Mouse (Mus musculus): ENCODE data around the gene Gm43951. TPM values are rescaled to one million over a fixed set of nuclear protein-coding genes. Genes with fewer than 3 reads are reported as not detected.

Gm43951 gene
- total RNA-seq, 2 experiments from 2014 or later, result 0.25 to 0.26 TPM

Other genes starting within 250 kb of the Gm43951 start
- under 1 TPM; 0.15 to 0.17 TPM for gene Aipl1, start 169.3 kb downstream of the Gm43951 start, total RNA-seq (2021)
- gene Pimreg, start 164.8 kb downstream of the Gm43951 start, total RNA-seq (2021), result 10 to 100 TPM; 14.3 to 17.7 TPM
- gene Pitpnm3, start 71.1 kb downstream of the Gm43951 start, total RNA-seq (2021), result 1 to 10 TPM; 1.3 to 2.1 TPM
- 1 to 10 TPM; 3.8 to 4.7 TPM for gene 4933427D14Rik, start 619 bp upstream of the Gm43951 start, total RNA-seq (2021)
- 10 to 100 TPM; 48.7 to 51.9 TPM for gene Txndc17, start 707 bp upstream of the Gm43951 start, total RNA-seq (2021)
- gene Med31, start 8.8 kb upstream of the Gm43951 start, total RNA-seq (2021), result 10 to 100 TPM; 10.5 to 10.6 TPM
- not detected for gene Slc13a5, start 60.4 kb upstream of the Gm43951 start, total RNA-seq (2021)
- 10 to 100 TPM in 1 of 2 experiments, 1 to 10 TPM in 1; 9.1 to 11.6 TPM for gene Xaf1, start 94.8 kb upstream of the Gm43951 start, total RNA-seq (2021)
- not detected for gene Fbxo39, start 107.6 kb upstream of the Gm43951 start, total RNA-seq (2021)
- under 1 TPM in 1 of 2 experiments, not detected in 1; 0.19 TPM for gene Tekt1, start 155.6 kb upstream of the Gm43951 start, total RNA-seq (2021)
- 10 to 100 TPM; 39.0 to 40.9 TPM for gene Smtnl2, start 204.9 kb upstream of the Gm43951 start, total RNA-seq (2021)
- gene Ggt6, start 228.7 kb upstream of the Gm43951 start, total RNA-seq (2021), result not detected
- 10 to 100 TPM; 47.0 to 50.0 TPM for gene Mybbp1a, start 234.5 kb upstream of the Gm43951 start, total RNA-seq (2021)

All from heart, postnatal 10 days (tissue).